Comparison of ENCODE assay signal across 11 mouse cellular contexts in genomic region chr12:107335106-107335505, GRCm38 (mm10).
DNase-seq lines count a peak whose midpoint lies in the region; ATAC-seq lines count a peak whose summit lies in the region.
"Had no signal": no experiment of that assay in that cellular context is flagged by ENCODE, and none has a peak within 500 bp of the region (broad histone marks: within the 10 kb centered on the region; RNA-seq: fewer than 3 reads in every experiment).

No protein-coding gene starts in this region.

- no peaks in the 10 kb centered on the region for H3K27me3 ChIP-seq in kidney, embryonic 14.5 days (ENCODE audit: control insufficient read depth, insufficient read depth, low read length)
- H3K27me3 ChIP-seq: hindbrain, embryonic 13.5 days; neural tube, embryonic 12.5 days had no signal

- DNase-seq in kidney, postnatal 10 days: peak; percentile 47
- peak; percentile 45 for DNase-seq in testis, postnatal 10 days (ENCODE audit: low spot score)
- no peak for DNase-seq in testis, postnatal 14 days (ENCODE audit: low spot score)
- peak; percentile 41 to 49 for DNase-seq in layer of hippocampus, postnatal 14 days (ENCODE audit: low spot score in 2 of 2)
- DNase-seq in natural killer cell, adult 2 months (ENCODE audit: low spot score in 2 of 2): no peak
- no peak for DNase-seq in heart, postnatal 36 days
- DNase-seq: heart, adult 18-20 months; thymus, postnatal 4 days had no signal

- H3K4me1 ChIP-seq in kidney, embryonic 14.5 days (ENCODE audit: control insufficient read depth, insufficient read depth, low read length): no peaks in the 10 kb centered on the region
- H3K4me1 ChIP-seq: hindbrain, embryonic 13.5 days; neural tube, embryonic 12.5 days had no signal

- intact Hi-C loops in heart, postnatal 36 days (cut with DNase I): no loop called here

- H3K9ac ChIP-seq in kidney, embryonic 14.5 days (ENCODE audit: low read depth, low read length): no peak overlapping the region
- H3K9ac ChIP-seq: hindbrain, embryonic 13.5 days; neural tube, embryonic 12.5 days had no signal

- no peak overlapping the region for H3K27ac ChIP-seq in kidney, embryonic 14.5 days (ENCODE audit: low read depth, low read length)
- H3K27ac ChIP-seq: hindbrain, embryonic 13.5 days; neural tube, embryonic 12.5 days had no signal

- no peak overlapping the region for H3K4me2 ChIP-seq in kidney, embryonic 14.5 days (replicated peaks; ENCODE audit: low read depth, low read length)
- H3K4me2 ChIP-seq: hindbrain, embryonic 13.5 days; neural tube, embryonic 12.5 days had no signal

- no peak for ATAC-seq in kidney, embryonic 14.5 days (ENCODE audit: low FRiP score, low TSS enrichment)

- H3K4me3 ChIP-seq in kidney, embryonic 14.5 days (ENCODE audit: low read length): no peak overlapping the region
- H3K4me3 ChIP-seq: hindbrain, embryonic 13.5 days; neural tube, embryonic 12.5 days had no signal

- no peaks in the 10 kb centered on the region for H3K9me3 ChIP-seq in kidney, embryonic 14.5 days (ENCODE audit: control insufficient read depth, low read length)
- H3K9me3 ChIP-seq: hindbrain, embryonic 13.5 days; neural tube, embryonic 12.5 days had no signal

- H3K36me3 ChIP-seq in kidney, embryonic 14.5 days (ENCODE audit: control insufficient read depth, insufficient read depth, low read length): no peaks in the 10 kb centered on the region
- H3K36me3 ChIP-seq: hindbrain, embryonic 13.5 days; neural tube, embryonic 12.5 days had no signal

- 66% methylated on average over 12 of the region's 12 CpGs for WGBS in kidney, embryonic 14.5 days

Comparison
In these comparisons a context has a peak if more than half of its experiments do, and no peak if none do; other contexts are left out.
1. DNase-seq: peak in kidney, postnatal 10 days (single experiment), testis, postnatal 10 days (single experiment) and layer of hippocampus, postnatal 14 days (2 of 2); none in testis, postnatal 14 days (single experiment), natural killer cell, adult 2 months (0 of 2) and heart, postnatal 36 days (0 of 2).